Mouse (Mus musculus) bone marrow, adult 2 months (tissue): ENCODE data around the gene Tfeb.

Experiments used
- CTCF ChIP-seq: fragments of 200-500 bp; IDR thresholded peaks from 2 replicates; pipeline ENCODE4 v1.5.1; 2011; ENCODE audit warnings: low read length, control low read depth; ENCODE audit not compliant: control insufficient read depth, insufficient read depth
- POLR2A ChIP-seq: fragments of 200-500 bp; IDR thresholded peaks from 2 replicates; pipeline ENCODE4 v1.6.1; 2011; ENCODE audit warnings: low read depth, mild to moderate bottlenecking, control low read depth, low read length, borderline replicate concordance; ENCODE audit not compliant: control insufficient read depth

GRCm38 (mm10) chr17:47832501-47833028, 95.7 kb downstream of the Tfeb start:
- TF ChIP-seq CTCF (no peak), POLR2A (no peak)
